Mouse (Mus musculus) midbrain, embryonic 11.5 days (tissue): ENCODE measurements around the gene Mllt1. TPM values are rescaled to one million over a fixed set of nuclear protein-coding genes. Genes with fewer than 3 reads are reported as not detected.
"Not testable (repeated sequence)": the region's sequence is repeated elsewhere in the genome, so short reads cannot be mapped to it uniquely, and the experiment has no call there.

Experiments
- ATAC-seq: fragments of 200-750 bp; cut with Nextera tagmentation; 2 replicates; pipeline ENCODE4 v1.8.0; 2017; ENCODE audit warnings: moderate TSS enrichment, moderate library complexity; ENCODE audit not compliant: low FRiP score
- DNase-seq: peaks from one replicate; pipeline ENCODE4 v3.0.0; 2015; ENCODE audit warnings: low spot score; ENCODE audit errors: missing footprints
- H3K27ac ChIP-seq: fragments of 300-500 bp; sonication (generic); 2 replicates; pipeline ENCODE4 v1.5.1; 2014; ENCODE audit warnings: low read depth, low read length
- H3K27me3 ChIP-seq: fragments of 300-500 bp; sonication (generic); 2 replicates; pipeline ENCODE4 v1.6.1; 2014; ENCODE audit warnings: mild to moderate bottlenecking, low read length, moderate library complexity, mixed read lengths; ENCODE audit not compliant: control insufficient read depth, insufficient read depth
- H3K36me3 ChIP-seq: fragments of 300-500 bp; sonication (generic); 2 replicates; pipeline ENCODE4 v1.6.1; 2014; ENCODE audit warnings: mild to moderate bottlenecking, low read length, moderate library complexity, mixed read lengths; ENCODE audit not compliant: control insufficient read depth, insufficient read depth
- H3K4me1 ChIP-seq: fragments of 300-500 bp; sonication (generic); 2 replicates; pipeline ENCODE4 v1.6.1; 2014; ENCODE audit warnings: low read length; ENCODE audit not compliant: control insufficient read depth, insufficient read depth
- H3K4me2 ChIP-seq: fragments of 300-500 bp; sonication (generic); 2 replicates; pipeline ENCODE4 v1.6.1; 2014; ENCODE audit warnings: mild to moderate bottlenecking, moderate library complexity
- H3K4me3 ChIP-seq: fragments of 300-500 bp; sonication (generic); 2 replicates; pipeline ENCODE4 v1.5.1; 2014; ENCODE audit warnings: low read depth, low read length
- H3K9ac ChIP-seq: fragments of 300-500 bp; sonication (generic); 2 replicates; pipeline ENCODE4 v1.6.1; 2014; ENCODE audit warnings: low read length
- H3K9me3 ChIP-seq: fragments of 300-500 bp; sonication (generic); 2 replicates; pipeline ENCODE4 v1.6.1; 2016; ENCODE audit warnings: low read length; ENCODE audit not compliant: control insufficient read depth
- WGBS: fragments of 180-500 bp; shearing (Covaris S2); extraction: QIAGEN DNeasy Blood & Tissue Kit; methylation state at CpG from one replicate; pipeline ENCODE4 v1.1.7; 2014; 5-methylcytosine and 5-hydroxymethylcytosine counted together
- polyA plus RNA-seq: library from polyadenylated mRNA; unstranded; fragments of >200 nt; fragmentation: Nextera tagmentation; extraction: Ambion mirVana; gene quantifications from 2 replicates; pipeline ENCODE4 v1.2.1, GENCODE M21; 2014

Gene Mllt1
- polyA plus RNA-seq, 1 experiment from 2014 or later, result 29.0 TPM

- H3K4me2 ChIP-seq, result no peak overlapping the region
- 94% methylated on average over 2 of the region's 2 CpGs for WGBS
- H3K4me3 ChIP-seq, result no peak overlapping the region
- no peak overlapping the region for H3K9ac ChIP-seq
- DNase-seq (no peak), ATAC-seq (no peak)
- no peak overlapping the region for H3K27ac ChIP-seq
- H3K36me3 ChIP-seq, result peaks cover 20% of the 10 kb centered on the region
- H3K27me3 ChIP-seq, result no peaks in the 10 kb centered on the region
- H3K4me1 ChIP-seq, result no peaks in the 10 kb centered on the region
- no peaks in the 10 kb centered on the region for H3K9me3 ChIP-seq
These were observed 9.2 kb downstream of the Mllt1 start for GRCm38 (mm10) chr17:56925998-56926397.

- peaks cover 29% of the 10 kb centered on the region for H3K36me3 ChIP-seq
- H3K27ac ChIP-seq, result no peak overlapping the region
- 89% methylated on average over 3 of the region's 3 CpGs for WGBS
- H3K9ac ChIP-seq, result no peak overlapping the region
- H3K4me2 ChIP-seq, result no peak overlapping the region
- no peak for ATAC-seq
- H3K4me1 ChIP-seq, result no peaks in the 10 kb centered on the region
- no peaks in the 10 kb centered on the region for H3K9me3 ChIP-seq
- H3K27me3 ChIP-seq, result no peaks in the 10 kb centered on the region
- no peak overlapping the region for H3K4me3 ChIP-seq
- DNase-seq, result no peak
These were observed 15.5 kb downstream of the Mllt1 start for GRCm38 (mm10) chr17:56919725-56920124.

GRCm38 (mm10) chr17:56917166-56917565 is 18.0 kb downstream of the Mllt1 start:
- Histone ChIP-seq H3K9me3 (no peaks in the 10 kb centered on the region), H3K36me3 (peaks cover 28% of the 10 kb centered on the region), H3K4me3 (no peak overlapping the region), H3K9ac (no peak overlapping the region), H3K27ac (no peak overlapping the region), H3K27me3 (no peaks in the 10 kb centered on the region), H3K4me1 (no peaks in the 10 kb centered on the region), H3K4me2 (no peak overlapping the region)
- DNase-seq (peak; percentile 21), ATAC-seq (no peak)
- WGBS, result 91% methylated on average over 2 of the region's 2 CpGs

- DNase-seq (peak; percentile 69), ATAC-seq (no peak)
- H3K9me3 ChIP-seq, result no peaks in the 10 kb centered on the region
- H3K27me3 ChIP-seq, result no peaks in the 10 kb centered on the region
- no peak overlapping the region for H3K4me2 ChIP-seq
- H3K4me3 ChIP-seq, result no peak overlapping the region
- no peak overlapping the region for H3K9ac ChIP-seq
- H3K36me3 ChIP-seq, result peaks cover 18% of the 10 kb centered on the region
- H3K4me1 ChIP-seq, result no peaks in the 10 kb centered on the region
- H3K27ac ChIP-seq, result no peak overlapping the region
These were observed 21.8 kb downstream of the Mllt1 start for GRCm38 (mm10) chr17:56913444-56913843.

GRCm38 (mm10) chr17:56913023-56913422 is 22.2 kb downstream of the Mllt1 start:
- ATAC-seq, result no peak

GRCm38 (mm10) chr17:56909764-56910163 is 25.5 kb downstream of the Mllt1 start:
- not testable (repeated sequence) for H3K4me1 ChIP-seq, H3K4me3 ChIP-seq, H3K9me3 ChIP-seq, H3K9ac ChIP-seq, H3K27ac ChIP-seq, H3K4me2 ChIP-seq, H3K27me3 ChIP-seq, ATAC-seq
- DNase-seq, result peak; percentile 1
- peaks cover 13% of the 10 kb centered on the region for H3K36me3 ChIP-seq
- WGBS, result 96% methylated on average over 2 of the region's 2 CpGs

More at GRCm38 (mm10) chr17:56913023-56913422, 22.2 kb downstream of the Mllt1 start:
- Histone ChIP-seq H3K9ac (no peak overlapping the region), H3K4me3 (no peak overlapping the region), H3K4me2 (no peak overlapping the region), H3K9me3 (no peaks in the 10 kb centered on the region), H3K27ac (no peak overlapping the region), H3K4me1 (no peaks in the 10 kb centered on the region), H3K27me3 (no peaks in the 10 kb centered on the region), H3K36me3 (peaks cover 18% of the 10 kb centered on the region)
- WGBS, result 88% methylated on average over 3 of the region's 3 CpGs
- peak; percentile 41 for DNase-seq

- Histone ChIP-seq H3K4me1 (no peaks in the 10 kb centered on the region), H3K36me3 (peaks cover 8% of the 10 kb centered on the region; the same call in 1 of the 2 replicates)
- 83% methylated on average over 9 of the region's 9 CpGs for WGBS
These were observed 27.3 kb downstream of the Mllt1 start for GRCm38 (mm10) chr17:56907887-56908286.

GRCm38 (mm10) chr17:56907096-56907495 is 28.1 kb downstream of the Mllt1 start:
- 96% methylated on average over 5 of the region's 5 CpGs for WGBS

More at GRCm38 (mm10) chr17:56907887-56908286, 27.3 kb downstream of the Mllt1 start:
- Histone ChIP-seq H3K4me2 (no peak overlapping the region), H3K27ac (no peak overlapping the region), H3K9me3 (no peaks in the 10 kb centered on the region), H3K4me3 (no peak overlapping the region), H3K9ac (no peak overlapping the region), H3K27me3 (no peaks in the 10 kb centered on the region)
- ATAC-seq (no peak), DNase-seq (no peak)

GRCm38 (mm10) chr17:56906166-56906565 is 29.0 kb downstream of the Mllt1 start:
- ATAC-seq, result no peak
- H3K9me3 ChIP-seq, result no peaks in the 10 kb centered on the region
- 93% methylated on average over 3 of the region's 3 CpGs for WGBS
- H3K9ac ChIP-seq, result no peak overlapping the region
- no peaks in the 10 kb centered on the region for H3K4me1 ChIP-seq
- no peaks in the 10 kb centered on the region for H3K27me3 ChIP-seq
- no peak overlapping the region for H3K27ac ChIP-seq
- no peak overlapping the region for H3K4me3 ChIP-seq
- peak; percentile 66 for DNase-seq
- H3K36me3 ChIP-seq, result peaks cover 15% of the 10 kb centered on the region; the same call in 1 of the 2 replicates
- H3K4me2 ChIP-seq, result no peak overlapping the region

More at GRCm38 (mm10) chr17:56907096-56907495, 28.1 kb downstream of the Mllt1 start:
- peaks cover 12% of the 10 kb centered on the region; the same call in 1 of the 2 replicates for H3K36me3 ChIP-seq
- H3K27me3 ChIP-seq, result no peaks in the 10 kb centered on the region
- no peak for ATAC-seq
- H3K9me3 ChIP-seq, result no peaks in the 10 kb centered on the region
- DNase-seq, result peak; percentile 44
- no peaks in the 10 kb centered on the region for H3K4me1 ChIP-seq
- H3K4me2 ChIP-seq, result no peak overlapping the region
- H3K4me3 ChIP-seq, result no peak overlapping the region
- H3K27ac ChIP-seq, result no peak overlapping the region
- no peak overlapping the region for H3K9ac ChIP-seq
